Mouse (Mus musculus): ENCODE results near the gene Lbp. TPM values are rescaled to one million over a fixed set of nuclear protein-coding genes. Genes with fewer than 3 reads are reported as not detected.
A peak's percentile ranks its signal among the peaks of the same experiment; 100 is the strongest.

Lbp gene
- polyA plus RNA-seq, 1 experiment from 2014 or later: 6.3 TPM

DNA sequence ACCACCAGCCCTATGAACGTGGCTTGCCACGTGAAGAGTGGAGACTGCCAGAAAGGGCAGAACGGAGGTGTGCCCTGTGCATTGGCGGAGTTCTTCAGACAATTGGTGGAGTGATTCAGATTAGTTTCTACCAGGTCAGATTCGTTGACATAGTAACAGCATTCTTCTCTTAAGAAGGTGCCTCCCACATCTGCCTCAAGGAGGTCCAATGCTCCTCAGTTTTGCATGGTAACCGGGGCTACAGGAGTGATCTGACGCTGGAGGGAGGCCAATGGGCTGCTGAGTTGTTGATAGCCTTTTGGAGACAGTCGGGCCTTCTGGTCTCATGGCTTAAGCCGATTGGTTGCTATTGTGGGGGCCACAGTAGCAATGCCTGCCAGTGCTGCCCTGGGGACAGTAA lies 10.6 kb upstream of the Lbp start:
- H3K9ac ChIP-seq (ENCODE audit: low read length): no peak overlapping the region
- H3K36me3 ChIP-seq (ENCODE audit: control insufficient read depth, insufficient read depth, low read length): no peaks in the 10 kb centered on the region
- no peak overlapping the region for H3K4me2 ChIP-seq (ENCODE audit: low read depth, low read length)
- no peak for ATAC-seq (ENCODE audit: insufficient read depth, low FRiP score)
- no peaks in the 10 kb centered on the region for H3K9me3 ChIP-seq (replicated peaks; ENCODE audit: control insufficient read depth, low read length)
- no peak overlapping the region for H3K4me3 ChIP-seq (replicated peaks; ENCODE audit: low read length)
- H3K27me3 ChIP-seq (ENCODE audit: control insufficient read depth, insufficient read depth, low read length): no peaks in the 10 kb centered on the region
- H3K27ac ChIP-seq (ENCODE audit: low read length): no peak overlapping the region
- no peaks in the 10 kb centered on the region for H3K4me1 ChIP-seq (ENCODE audit: control insufficient read depth, insufficient read depth, low read length)
- WGBS: 58% methylated on average over 9 of the region's 9 CpGs

DNA sequence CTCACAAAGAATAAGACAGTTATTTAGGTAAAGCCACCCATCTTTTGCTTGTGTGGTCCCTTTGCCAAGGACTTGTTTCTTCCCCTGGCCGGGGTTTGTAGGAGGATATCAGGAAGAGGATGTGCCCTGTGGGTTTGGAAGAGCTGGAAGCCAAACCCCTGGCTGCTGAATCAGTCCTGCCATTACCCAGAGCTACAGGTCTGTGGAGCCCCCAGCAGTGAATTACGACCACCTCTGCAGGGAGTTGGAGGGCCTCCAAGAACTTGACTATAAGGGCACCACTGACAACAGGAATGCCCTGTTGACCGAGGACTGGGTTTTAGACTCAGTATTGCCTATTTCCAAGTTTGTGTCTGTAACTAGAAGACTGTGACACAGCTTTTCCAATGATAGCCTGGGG lies 7.1 kb upstream of the Lbp start:
- Histone ChIP-seq H3K9me3 (replicated peaks; ENCODE audit: control insufficient read depth, low read length) (no peaks in the 10 kb centered on the region), H3K4me1 (ENCODE audit: control insufficient read depth, insufficient read depth, low read length) (no peaks in the 10 kb centered on the region), H3K9ac (ENCODE audit: low read length) (no peak overlapping the region), H3K27ac (ENCODE audit: low read length) (no peak overlapping the region), H3K4me2 (ENCODE audit: low read depth, low read length) (no peak overlapping the region), H3K36me3 (ENCODE audit: control insufficient read depth, insufficient read depth, low read length) (no peaks in the 10 kb centered on the region), H3K27me3 (ENCODE audit: control insufficient read depth, insufficient read depth, low read length) (no peaks in the 10 kb centered on the region), H3K4me3 (replicated peaks; ENCODE audit: low read length) (no peak overlapping the region)
- 82% methylated on average over 3 of the region's 3 CpGs for WGBS
- no peak for ATAC-seq (ENCODE audit: insufficient read depth, low FRiP score)

DNA sequence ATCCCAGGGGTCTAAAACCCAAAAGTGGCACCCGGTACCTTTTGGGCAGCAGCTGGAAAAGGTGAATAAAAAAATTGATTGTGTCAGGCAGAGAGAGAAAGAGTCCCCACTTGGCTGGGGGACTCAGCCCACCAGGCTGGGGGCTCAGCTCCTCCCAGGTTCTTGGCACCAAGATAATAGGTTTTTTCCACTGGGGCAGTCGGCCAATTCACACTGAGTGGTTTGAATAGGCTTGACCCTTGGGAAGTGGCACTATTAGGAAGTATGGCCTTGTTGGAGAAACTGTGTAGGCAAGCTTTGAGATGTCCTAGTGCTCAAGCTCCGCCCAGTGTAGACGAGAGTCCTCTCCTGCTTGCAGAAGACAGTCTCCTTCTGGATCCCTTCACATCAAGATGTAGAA lies 6.6 kb upstream of the Lbp start:
- Histone ChIP-seq H3K9ac (ENCODE audit: low read length) (no peak overlapping the region), H3K36me3 (ENCODE audit: control insufficient read depth, insufficient read depth, low read length) (no peaks in the 10 kb centered on the region), H3K27me3 (ENCODE audit: control insufficient read depth, insufficient read depth, low read length) (no peaks in the 10 kb centered on the region), H3K4me3 (replicated peaks; ENCODE audit: low read length) (no peak overlapping the region), H3K4me2 (ENCODE audit: low read depth, low read length) (no peak overlapping the region), H3K4me1 (ENCODE audit: control insufficient read depth, insufficient read depth, low read length) (no peaks in the 10 kb centered on the region), H3K27ac (ENCODE audit: low read length) (no peak overlapping the region), H3K9me3 (replicated peaks; ENCODE audit: control insufficient read depth, low read length) (no peaks in the 10 kb centered on the region)
- ATAC-seq (ENCODE audit: insufficient read depth, low FRiP score): no peak
- WGBS: 80% methylated on average over 4 of the region's 4 CpGs

DNA sequence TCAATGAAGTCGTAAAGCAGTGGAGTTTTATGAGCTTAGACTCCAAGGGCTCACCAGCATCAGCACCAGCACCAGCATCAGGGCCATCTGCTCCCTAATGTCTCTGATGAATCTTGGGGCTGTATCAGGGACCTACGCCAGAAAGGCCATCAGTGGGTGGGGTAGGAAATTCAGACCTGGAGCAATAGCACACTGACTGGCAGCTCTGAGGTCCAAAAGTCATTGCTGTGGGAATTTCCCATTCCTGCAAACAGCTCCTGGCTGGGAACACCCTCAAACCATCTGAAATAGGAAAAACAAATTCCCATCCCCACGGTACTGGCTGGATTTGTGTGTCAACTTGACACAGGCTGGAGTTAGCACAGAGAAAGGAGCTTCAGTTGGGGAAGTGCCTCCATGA lies 3.5 kb upstream of the Lbp start:
- Histone ChIP-seq H3K4me2 (ENCODE audit: low read depth, low read length) (no peak overlapping the region), H3K27ac (ENCODE audit: low read length) (no peak overlapping the region), H3K9ac (ENCODE audit: low read length) (no peak overlapping the region), H3K4me3 (replicated peaks; ENCODE audit: low read length) (no peak overlapping the region), H3K9me3 (replicated peaks; ENCODE audit: control insufficient read depth, low read length) (no peaks in the 10 kb centered on the region), H3K4me1 (ENCODE audit: control insufficient read depth, insufficient read depth, low read length) (peaks cover 10% of the 10 kb centered on the region; the same call in 1 of the 2 replicates), H3K36me3 (ENCODE audit: control insufficient read depth, insufficient read depth, low read length) (no peaks in the 10 kb centered on the region), H3K27me3 (ENCODE audit: control insufficient read depth, insufficient read depth, low read length) (no peaks in the 10 kb centered on the region)
- ATAC-seq (ENCODE audit: insufficient read depth, low FRiP score): no peak
- WGBS: 72% methylated on average over 3 of the region's 3 CpGs

DNA sequence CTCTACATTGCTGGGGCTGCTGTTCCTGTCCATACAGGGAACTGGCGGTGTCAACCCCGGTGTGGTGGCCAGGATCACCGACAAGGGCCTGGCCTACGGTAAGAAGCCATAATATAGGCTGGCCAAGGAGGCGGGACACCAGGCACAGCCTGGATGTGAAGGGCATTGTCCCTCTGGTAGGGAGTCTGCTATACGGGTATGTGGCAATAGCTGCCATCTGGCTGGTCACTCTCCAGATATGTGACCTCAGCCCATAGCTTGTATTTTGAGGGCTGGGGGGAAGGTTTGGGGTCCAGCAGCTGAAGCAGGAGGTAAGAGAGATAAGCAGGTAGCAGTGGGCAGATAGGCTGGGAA lies 380 bp downstream of the Lbp start:
- peak overlapping the region; percentile 31; the same call in 1 of the 2 replicates for H3K9ac ChIP-seq (ENCODE audit: low read length)
- 0 out of 2 replicates have a peak, but pooled peaks have one; percentile 3 for ATAC-seq (ENCODE audit: insufficient read depth, low FRiP score)
- peak overlapping the region; percentile 52 for H3K27ac ChIP-seq (ENCODE audit: low read length)
- H3K4me2 ChIP-seq (ENCODE audit: low read depth, low read length): no peak overlapping the region; the same call in 1 of the 2 replicates
- 42% methylated on average over 6 of the region's 6 CpGs for WGBS
- H3K4me3 ChIP-seq (replicated peaks; ENCODE audit: low read length): no peak overlapping the region
- H3K4me1 ChIP-seq (ENCODE audit: control insufficient read depth, insufficient read depth, low read length): peaks cover 10% of the 10 kb centered on the region; the same call in 1 of the 2 replicates
- H3K36me3 ChIP-seq (ENCODE audit: control insufficient read depth, insufficient read depth, low read length): no peaks in the 10 kb centered on the region
- H3K27me3 ChIP-seq (ENCODE audit: control insufficient read depth, insufficient read depth, low read length): no peaks in the 10 kb centered on the region
- H3K9me3 ChIP-seq (replicated peaks; ENCODE audit: control insufficient read depth, low read length): no peaks in the 10 kb centered on the region

DNA sequence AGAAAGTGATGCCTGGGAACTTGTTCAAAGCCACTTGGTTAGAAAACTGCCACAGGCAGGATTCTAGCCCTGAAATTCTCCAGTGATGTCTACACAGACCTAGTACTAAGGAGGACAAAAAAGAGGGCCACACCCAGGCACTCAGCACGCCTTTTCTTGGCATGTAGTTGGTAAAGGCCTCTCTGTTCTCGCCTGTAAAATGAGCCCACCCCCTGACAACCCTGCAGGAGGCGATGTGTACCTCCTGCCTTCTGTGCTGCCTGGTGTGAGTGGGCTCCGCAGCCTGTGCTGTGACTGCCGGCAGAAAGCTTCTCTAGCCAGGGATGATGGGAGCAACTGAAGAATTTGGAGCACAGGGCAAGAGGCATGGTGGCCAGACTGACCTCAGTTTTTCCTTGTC lies 2.0 kb downstream of the Lbp start:
- H3K4me1 ChIP-seq (ENCODE audit: control insufficient read depth, insufficient read depth, low read length): peaks cover 10% of the 10 kb centered on the region; the same call in 1 of the 2 replicates
- no peak overlapping the region for H3K4me2 ChIP-seq (ENCODE audit: low read depth, low read length)
- no peaks in the 10 kb centered on the region for H3K27me3 ChIP-seq (ENCODE audit: control insufficient read depth, insufficient read depth, low read length)
- no peak overlapping the region for H3K4me3 ChIP-seq (replicated peaks; ENCODE audit: low read length)
- H3K27ac ChIP-seq (ENCODE audit: low read length): no peak overlapping the region
- H3K36me3 ChIP-seq (ENCODE audit: control insufficient read depth, insufficient read depth, low read length): no peaks in the 10 kb centered on the region
- H3K9me3 ChIP-seq (replicated peaks; ENCODE audit: control insufficient read depth, low read length): no peaks in the 10 kb centered on the region
- H3K9ac ChIP-seq (ENCODE audit: low read length): peak overlapping the region; percentile 20; the same call in 1 of the 2 replicates
- ATAC-seq (ENCODE audit: insufficient read depth, low FRiP score): no peak
- 50% methylated on average over 5 of the region's 5 CpGs for WGBS

DNA sequence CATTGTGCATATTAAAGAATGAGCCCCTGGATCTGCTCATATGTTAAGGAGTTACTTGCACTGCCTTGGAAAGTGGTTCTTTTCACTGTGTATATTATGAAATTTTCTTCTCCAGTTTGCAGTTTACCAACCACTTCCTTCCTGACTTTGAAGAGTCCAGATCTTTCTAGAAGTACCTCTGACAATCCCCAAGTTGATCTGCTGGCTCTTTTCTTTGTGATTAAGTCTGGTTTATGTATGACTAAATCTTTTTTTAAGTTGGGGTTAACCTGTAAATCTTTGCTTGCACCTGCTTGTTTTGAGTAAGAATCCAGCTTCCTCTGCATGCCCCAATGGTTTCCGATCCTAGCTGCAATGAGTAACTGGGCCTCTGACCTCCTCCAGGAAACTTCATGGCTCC lies 6.8 kb downstream of the Lbp start:
- Histone ChIP-seq H3K4me1 (ENCODE audit: control insufficient read depth, insufficient read depth, low read length) (no peaks in the 10 kb centered on the region), H3K36me3 (ENCODE audit: control insufficient read depth, insufficient read depth, low read length) (no peaks in the 10 kb centered on the region), H3K4me2 (ENCODE audit: low read depth, low read length) (no peak overlapping the region), H3K27ac (ENCODE audit: low read length) (no peak overlapping the region), H3K4me3 (replicated peaks; ENCODE audit: low read length) (no peak overlapping the region), H3K9me3 (replicated peaks; ENCODE audit: control insufficient read depth, low read length) (no peaks in the 10 kb centered on the region), H3K27me3 (ENCODE audit: control insufficient read depth, insufficient read depth, low read length) (no peaks in the 10 kb centered on the region), H3K9ac (ENCODE audit: low read length) (no peak overlapping the region)
- ATAC-seq (ENCODE audit: insufficient read depth, low FRiP score): no peak
- 67% methylated on average over 1 of the region's 1 CpGs for WGBS

DNA sequence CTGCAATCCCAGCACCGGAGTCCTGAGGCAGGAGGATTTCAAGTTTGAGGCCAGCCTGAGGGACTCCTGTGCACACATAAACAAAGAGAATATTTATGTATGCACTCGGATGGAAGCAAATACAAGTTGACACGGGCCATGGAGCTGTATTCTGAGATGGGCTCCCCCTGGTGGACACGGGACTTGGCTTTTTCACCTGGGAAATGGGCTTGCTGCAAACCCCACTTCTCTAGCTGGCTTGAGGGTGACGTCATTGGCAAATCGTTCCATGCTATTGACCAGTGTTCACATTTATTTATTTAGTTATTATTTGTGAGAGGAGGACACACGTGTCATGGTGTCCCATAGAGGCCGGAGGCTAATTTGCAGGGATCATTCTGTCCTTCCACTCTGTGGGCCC lies 10.1 kb downstream of the Lbp start:
- H3K9me3 ChIP-seq (replicated peaks; ENCODE audit: control insufficient read depth, low read length): no peaks in the 10 kb centered on the region
- H3K27me3 ChIP-seq (ENCODE audit: control insufficient read depth, insufficient read depth, low read length): no peaks in the 10 kb centered on the region
- no peak overlapping the region for H3K4me2 ChIP-seq (ENCODE audit: low read depth, low read length)
- 64% methylated on average over 8 of the region's 8 CpGs for WGBS
- ATAC-seq (ENCODE audit: insufficient read depth, low FRiP score): no peak
- no peaks in the 10 kb centered on the region for H3K36me3 ChIP-seq (ENCODE audit: control insufficient read depth, insufficient read depth, low read length)
- H3K9ac ChIP-seq (ENCODE audit: low read length): no peak overlapping the region
- H3K4me1 ChIP-seq (ENCODE audit: control insufficient read depth, insufficient read depth, low read length): no peaks in the 10 kb centered on the region
- H3K4me3 ChIP-seq (replicated peaks; ENCODE audit: low read length): no peak overlapping the region
- H3K27ac ChIP-seq (ENCODE audit: low read length): no peak overlapping the region

DNA sequence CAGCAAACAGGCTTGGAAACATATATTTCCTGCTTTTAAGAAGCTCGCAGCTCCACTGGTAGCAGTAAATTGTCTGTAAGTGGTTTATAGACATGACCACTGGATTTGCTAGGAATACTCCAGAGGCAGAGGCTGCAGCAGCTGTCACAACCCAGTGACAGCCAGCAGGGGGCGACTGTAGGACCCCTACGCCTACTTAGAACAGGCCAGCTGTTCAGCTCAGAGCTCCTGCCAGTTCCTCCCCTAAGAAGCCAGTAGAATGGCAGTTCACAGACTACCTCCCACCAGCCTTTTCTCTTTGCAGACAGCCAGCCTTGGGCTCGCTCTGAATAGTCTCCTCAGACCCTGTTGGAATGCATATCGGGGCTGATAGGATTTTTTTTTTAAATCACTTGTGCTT lies 10.7 kb downstream of the Lbp start:
- Histone ChIP-seq H3K9me3 (replicated peaks; ENCODE audit: control insufficient read depth, low read length) (no peaks in the 10 kb centered on the region), H3K27me3 (ENCODE audit: control insufficient read depth, insufficient read depth, low read length) (no peaks in the 10 kb centered on the region), H3K4me1 (ENCODE audit: control insufficient read depth, insufficient read depth, low read length) (no peaks in the 10 kb centered on the region), H3K4me2 (ENCODE audit: low read depth, low read length) (no peak overlapping the region), H3K9ac (ENCODE audit: low read length) (no peak overlapping the region), H3K27ac (ENCODE audit: low read length) (no peak overlapping the region), H3K4me3 (replicated peaks; ENCODE audit: low read length) (no peak overlapping the region), H3K36me3 (ENCODE audit: control insufficient read depth, insufficient read depth, low read length) (no peaks in the 10 kb centered on the region)
- peak; percentile 37; the same call in 1 of the 2 replicates for ATAC-seq (ENCODE audit: insufficient read depth, low FRiP score)
- 18% methylated on average over 5 of the region's 5 CpGs for WGBS

DNA sequence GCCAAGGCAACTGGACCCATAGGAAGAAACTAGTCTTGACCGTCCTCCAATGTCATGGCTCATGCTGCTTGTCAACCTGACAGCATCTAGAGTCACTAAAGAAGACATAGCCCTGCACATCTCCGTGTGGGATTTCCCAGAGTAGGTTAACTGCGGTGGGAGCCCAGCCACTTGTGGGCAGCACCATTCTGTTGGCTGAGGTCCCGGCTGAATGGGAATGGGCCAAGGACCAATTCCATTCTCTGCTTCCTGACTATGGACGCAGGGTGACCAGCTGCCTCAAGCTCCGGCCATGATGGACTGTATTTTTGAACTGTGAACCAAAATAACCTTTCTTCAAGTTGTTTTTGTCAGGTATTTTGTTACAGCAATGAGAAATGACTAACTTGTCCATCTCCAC lies 15.3 kb downstream of the Lbp start:
- no peak overlapping the region for H3K4me3 ChIP-seq (replicated peaks; ENCODE audit: low read length)
- H3K4me2 ChIP-seq (ENCODE audit: low read depth, low read length): no peak overlapping the region
- 86% methylated on average over 6 of the region's 6 CpGs for WGBS
- no peaks in the 10 kb centered on the region for H3K36me3 ChIP-seq (ENCODE audit: control insufficient read depth, insufficient read depth, low read length)
- ATAC-seq (ENCODE audit: insufficient read depth, low FRiP score): no peak
- H3K27me3 ChIP-seq (ENCODE audit: control insufficient read depth, insufficient read depth, low read length): no peaks in the 10 kb centered on the region
- H3K4me1 ChIP-seq (ENCODE audit: control insufficient read depth, insufficient read depth, low read length): no peaks in the 10 kb centered on the region
- no peak overlapping the region for H3K27ac ChIP-seq (ENCODE audit: low read length)
- no peak overlapping the region for H3K9ac ChIP-seq (ENCODE audit: low read length)
- H3K9me3 ChIP-seq (replicated peaks; ENCODE audit: control insufficient read depth, low read length): no peaks in the 10 kb centered on the region

All from stomach, embryonic 16.5 days (tissue).